Mouse (Mus musculus) MEL (cell line): ENCODE results near the gene Ggnbp2. TPM values are rescaled to one million over a fixed set of nuclear protein-coding genes. Genes with fewer than 3 reads are reported as not detected.

Experiments
- DNase-seq: peaks from one replicate; pipeline ENCODE4 v3.0.0; 2011; ENCODE audit warnings: low read depth, low spot score
- H3K27ac ChIP-seq: 2 replicates; pipeline ENCODE4 v1.5.1; 2012; ENCODE audit warnings: low read depth, mild to moderate bottlenecking, control low read depth, low read length, moderate library complexity; ENCODE audit not compliant: control insufficient read depth
- H3K27me3 ChIP-seq, 2 experiments: fragments of 150-350 bp in 1 of 2; sonication (generic) in 1 of 2; 2 replicates each; pipeline ENCODE4 v1.6.1; 2012; ENCODE audit warnings: low read length in 2 of 2, mild to moderate bottlenecking in 2 of 2, improper control_type of control experiment in 1 of 2, moderate library complexity in 1 of 2; ENCODE audit not compliant: insufficient read depth in 2 of 2, control insufficient read depth in 1 of 2
- H3K36me3 ChIP-seq, 2 experiments: 2 replicates each; pipeline ENCODE4 v1.6.1; 2012 to 2014; ENCODE audit warnings: low read length in 2 of 2, improper control_type of control experiment in 1 of 2, inconsistent platforms in 1 of 2, mild to moderate bottlenecking in 1 of 2; ENCODE audit not compliant: insufficient read depth in 2 of 2, control insufficient read depth in 1 of 2
- H3K4me1 ChIP-seq, 2 experiments: fragments of 150-350 bp in 1 of 2; sonication (generic) in 1 of 2; 2 replicates each; pipeline ENCODE4 v1.6.1; 2012; ENCODE audit warnings: low read length in 2 of 2, improper control_type of control experiment in 1 of 2, mild to moderate bottlenecking in 1 of 2; ENCODE audit not compliant: insufficient read depth in 2 of 2, control insufficient read depth in 1 of 2
- H3K4me3 ChIP-seq, 2 experiments: fragments of 150-350 bp in 1 of 2; sonication (generic) in 1 of 2; 2 replicates each; pipeline ENCODE4 v1.5.1; 2012; ENCODE audit warnings: low read depth in 2 of 2, low read length in 2 of 2, mild to moderate bottlenecking in 2 of 2, moderate library complexity in 2 of 2, control low read depth in 1 of 2, improper control_type of control experiment in 1 of 2; ENCODE audit not compliant: control insufficient read depth in 1 of 2, insufficient read depth in 1 of 2
- H3K79me2 ChIP-seq: 2 replicates; pipeline ENCODE4 v1.6.1; 2012; ENCODE audit warnings: mild to moderate bottlenecking, low read length, moderate library complexity; ENCODE audit not compliant: control insufficient read depth, poor library complexity, insufficient read depth
- H3K9ac ChIP-seq: 2 replicates; pipeline ENCODE4 v1.6.1; 2012; ENCODE audit warnings: low read depth, mild to moderate bottlenecking, control low read depth, low read length, moderate library complexity; ENCODE audit not compliant: control insufficient read depth, poor library complexity, severe bottlenecking
- H3K9me3 ChIP-seq: fragments of 150-350 bp; sonication (generic); replicated peaks from 2 replicates; pipeline ENCODE4 v1.6.1; 2012; ENCODE audit warnings: mild to moderate bottlenecking, low read length, improper control_type of control experiment, moderate library complexity; ENCODE audit not compliant: insufficient read depth
- BHLHE40 ChIP-seq: IDR thresholded peaks from 2 replicates; pipeline ENCODE4 v1.6.1; 2012; ENCODE audit warnings: low read depth, mild to moderate bottlenecking, inconsistent platforms, low read length, improper control_type of control experiment, borderline replicate concordance
- CHD1 ChIP-seq: IDR thresholded peaks from 2 replicates; pipeline ENCODE4 v1.6.1; 2012; ENCODE audit warnings: low read depth, mild to moderate bottlenecking, inconsistent platforms, low read length, improper control_type of control experiment
- CHD2 ChIP-seq: IDR thresholded peaks from 2 replicates; pipeline ENCODE4 v1.6.1; 2011; ENCODE audit warnings: low read length, improper control_type of control experiment
- CTCF ChIP-seq, 3 experiments: IDR thresholded peaks in 2 of 3; conservative IDR thresholded peaks in 1 of 3; 2 replicates each; pipeline ENCODE4 v1.5.1; 2011 to 2012; ENCODE audit warnings: low read length in 3 of 3, low read depth in 2 of 3, mild to moderate bottlenecking in 2 of 3, improper control_type of control experiment in 1 of 3, inconsistent platforms in 1 of 3, mixed read lengths in 1 of 3, moderate library complexity in 1 of 3; ENCODE audit not compliant: control insufficient read depth in 1 of 3, insufficient read depth in 1 of 3, poor library complexity in 1 of 3, severe bottlenecking in 1 of 3
- E2F4 ChIP-seq: IDR thresholded peaks from 2 replicates; pipeline ENCODE4 v1.6.1; 2011; ENCODE audit warnings: low read depth, low read length, improper control_type of control experiment, borderline replicate concordance
- ELF1 ChIP-seq: IDR thresholded peaks from 2 replicates; pipeline ENCODE4 v1.6.1; 2014; ENCODE audit warnings: low read depth, mild to moderate bottlenecking, inconsistent platforms, low read length, improper control_type of control experiment, moderate library complexity
- EP300 ChIP-seq, 2 experiments: IDR thresholded peaks; 2 replicates each; pipeline ENCODE4 v1.6.1; 2011; ENCODE audit warnings: improper control_type of control experiment in 2 of 2, low read length in 2 of 2, low read depth in 1 of 2, mild to moderate bottlenecking in 1 of 2
- ETS1 ChIP-seq: IDR thresholded peaks from 2 replicates; pipeline ENCODE4 v1.6.1; 2012; ENCODE audit warnings: low read depth, mild to moderate bottlenecking, inconsistent platforms, low read length, improper control_type of control experiment, moderate library complexity
- GABPA ChIP-seq: IDR thresholded peaks from 2 replicates; pipeline ENCODE4 v1.6.1; 2012; ENCODE audit warnings: low read depth, mild to moderate bottlenecking, inconsistent platforms, low read length, improper control_type of control experiment, moderate library complexity
- GATA1 ChIP-seq: IDR thresholded peaks from 2 replicates; pipeline ENCODE4 v1.6.1; 2011; ENCODE audit warnings: low read depth, low read length, improper control_type of control experiment
- HCFC1 ChIP-seq: IDR thresholded peaks from 2 replicates; pipeline ENCODE4 v1.6.1; 2012; ENCODE audit warnings: low read depth, mild to moderate bottlenecking, inconsistent platforms, low read length, improper control_type of control experiment, moderate library complexity
- JUND ChIP-seq: IDR thresholded peaks from 2 replicates; pipeline ENCODE4 v1.6.1; 2011; ENCODE audit warnings: low read depth, mild to moderate bottlenecking, improper control_type of control experiment, low read length
- KAT2A ChIP-seq: conservative IDR thresholded peaks from 2 replicates; pipeline ENCODE4 v1.6.1; 2012; ENCODE audit warnings: low read depth, low read length, improper control_type of control experiment, inconsistent platforms
- MAFK ChIP-seq: IDR thresholded peaks from 2 replicates; pipeline ENCODE4 v1.6.1; 2011; ENCODE audit warnings: low read depth, mild to moderate bottlenecking, low read length, improper control_type of control experiment, borderline replicate concordance
- MAX ChIP-seq: IDR thresholded peaks from 2 replicates; pipeline ENCODE4 v1.6.1; 2011; ENCODE audit warnings: low read length, improper control_type of control experiment
- MAZ ChIP-seq: IDR thresholded peaks from 2 replicates; pipeline ENCODE4 v1.6.1; 2012; ENCODE audit warnings: low read depth, mild to moderate bottlenecking, inconsistent platforms, low read length, improper control_type of control experiment
- MEF2A ChIP-seq: IDR thresholded peaks from 2 replicates; pipeline ENCODE4 v1.6.1; 2014; ENCODE audit warnings: low read depth, mild to moderate bottlenecking, inconsistent platforms, low read length, improper control_type of control experiment; ENCODE audit not compliant: poor library complexity, insufficient replicate concordance, severe bottlenecking; ENCODE audit errors: extremely low read depth
- MXI1 ChIP-seq: IDR thresholded peaks from 2 replicates; pipeline ENCODE4 v1.6.1; 2011; ENCODE audit warnings: mild to moderate bottlenecking, low read depth, low read length, improper control_type of control experiment
- MYB ChIP-seq: IDR thresholded peaks from 2 replicates; pipeline ENCODE4 v1.6.1; 2011; ENCODE audit warnings: mild to moderate bottlenecking, low read depth, low read length, improper control_type of control experiment
- MYC ChIP-seq: IDR thresholded peaks from 2 replicates; pipeline ENCODE4 v1.6.1; 2011; ENCODE audit warnings: low read depth, mild to moderate bottlenecking, low read length, improper control_type of control experiment, moderate library complexity
- NELFE ChIP-seq: IDR thresholded peaks from 2 replicates; pipeline ENCODE4 v1.6.1; 2011; ENCODE audit warnings: low read depth, low read length, improper control_type of control experiment
- POLR2AphosphoS2 ChIP-seq: IDR thresholded peaks from 2 replicates; pipeline ENCODE4 v1.6.1; 2011; ENCODE audit warnings: low read length, improper control_type of control experiment
- POLR2AphosphoS5 ChIP-seq: IDR thresholded peaks from 2 replicates; pipeline ENCODE4 v1.6.1; 2012; ENCODE audit warnings: low read depth, borderline replicate concordance, mild to moderate bottlenecking, inconsistent platforms, low read length, moderate library complexity, mixed read lengths
- RAD21 ChIP-seq: IDR thresholded peaks from 2 replicates; pipeline ENCODE4 v1.6.1; 2011; ENCODE audit warnings: mild to moderate bottlenecking, low read depth, low read length, improper control_type of control experiment
- RCOR1 ChIP-seq: IDR thresholded peaks from 2 replicates; pipeline ENCODE4 v1.6.1; 2012; ENCODE audit warnings: low read depth, mild to moderate bottlenecking, inconsistent platforms, low read length, improper control_type of control experiment
- SIN3A ChIP-seq: IDR thresholded peaks from 2 replicates; pipeline ENCODE4 v1.6.1; 2012; ENCODE audit warnings: low read length, improper control_type of control experiment, inconsistent platforms
- SMC3 ChIP-seq: IDR thresholded peaks from 2 replicates; pipeline ENCODE4 v1.6.1; 2011; ENCODE audit warnings: low read depth, low read length, improper control_type of control experiment
- TBP ChIP-seq: IDR thresholded peaks from 2 replicates; pipeline ENCODE4 v1.8.0; 2011; ENCODE audit warnings: low read depth, low read length, improper control_type of control experiment
- TCF12 ChIP-seq: IDR thresholded peaks from 2 replicates; pipeline ENCODE4 v1.6.1; 2014; ENCODE audit warnings: low read depth, mild to moderate bottlenecking, inconsistent platforms, low read length, improper control_type of control experiment, moderate library complexity
- UBTF ChIP-seq: IDR thresholded peaks from 2 replicates; pipeline ENCODE4 v1.6.1; 2012; ENCODE audit warnings: low read depth, mild to moderate bottlenecking, inconsistent platforms, low read length, improper control_type of control experiment, moderate library complexity, borderline replicate concordance; ENCODE audit not compliant: insufficient read depth
- USF1 ChIP-seq: IDR thresholded peaks from 2 replicates; pipeline ENCODE4 v1.6.1; 2014; ENCODE audit warnings: low read depth, mild to moderate bottlenecking, inconsistent platforms, low read length, improper control_type of control experiment, moderate library complexity
- USF2 ChIP-seq, 2 experiments: IDR thresholded peaks; 2 replicates each; pipeline ENCODE4 v1.6.1; 2011 to 2012; ENCODE audit warnings: improper control_type of control experiment in 2 of 2, low read length in 2 of 2, borderline replicate concordance in 1 of 2, inconsistent platforms in 1 of 2, low read depth in 1 of 2, mild to moderate bottlenecking in 1 of 2; ENCODE audit not compliant: insufficient read depth in 1 of 2
- ZC3H11A ChIP-seq: IDR thresholded peaks from 2 replicates; pipeline ENCODE4 v1.6.1; 2012; ENCODE audit warnings: low read depth, mild to moderate bottlenecking, inconsistent platforms, low read length, improper control_type of control experiment
- ZKSCAN1 ChIP-seq: IDR thresholded peaks from 2 replicates; pipeline ENCODE4 v1.6.1; 2012; ENCODE audit warnings: low read depth, mild to moderate bottlenecking, inconsistent platforms, low read length, improper control_type of control experiment, moderate library complexity
- ZMIZ1 ChIP-seq: IDR thresholded peaks from 2 replicates; pipeline ENCODE4 v1.6.1; 2012; ENCODE audit warnings: low read depth, mild to moderate bottlenecking, inconsistent platforms, low read length, improper control_type of control experiment, moderate library complexity
- ZNF384 ChIP-seq: IDR thresholded peaks from 2 replicates; pipeline ENCODE4 v1.6.1; 2012; ENCODE audit warnings: low read depth, mild to moderate bottlenecking, inconsistent platforms, low read length, improper control_type of control experiment
- polyA plus RNA-seq, 2 experiments: library from polyadenylated mRNA; stranded (reverse) in 1 of 2; unstranded in 1 of 2; fragments of >175 nt in 1 of 2; fragments of >200 nt in 1 of 2; gene quantifications; 2 replicates each; pipeline versions ENCODE4 v1.2.1 to v1.2.4; 2012; ENCODE audit warnings: low replicate concordance in 2 of 2, low read depth in 1 of 2; ENCODE audit not compliant: insufficient read length in 2 of 2, insufficient read depth in 1 of 2, missing spikeins in 1 of 2
- total RNA-seq: library from RNA; depleted of rRNA; stranded (reverse); fragments of 300-350 nt; gene quantifications from 2 replicates; pipeline ENCODE4 v1.2.3, GENCODE M21; 2012

Ggnbp2 gene
- total and polyA plus RNA-seq, 3 experiments, result 55.4 to 89.6 (median 83.0) TPM

DNA sequence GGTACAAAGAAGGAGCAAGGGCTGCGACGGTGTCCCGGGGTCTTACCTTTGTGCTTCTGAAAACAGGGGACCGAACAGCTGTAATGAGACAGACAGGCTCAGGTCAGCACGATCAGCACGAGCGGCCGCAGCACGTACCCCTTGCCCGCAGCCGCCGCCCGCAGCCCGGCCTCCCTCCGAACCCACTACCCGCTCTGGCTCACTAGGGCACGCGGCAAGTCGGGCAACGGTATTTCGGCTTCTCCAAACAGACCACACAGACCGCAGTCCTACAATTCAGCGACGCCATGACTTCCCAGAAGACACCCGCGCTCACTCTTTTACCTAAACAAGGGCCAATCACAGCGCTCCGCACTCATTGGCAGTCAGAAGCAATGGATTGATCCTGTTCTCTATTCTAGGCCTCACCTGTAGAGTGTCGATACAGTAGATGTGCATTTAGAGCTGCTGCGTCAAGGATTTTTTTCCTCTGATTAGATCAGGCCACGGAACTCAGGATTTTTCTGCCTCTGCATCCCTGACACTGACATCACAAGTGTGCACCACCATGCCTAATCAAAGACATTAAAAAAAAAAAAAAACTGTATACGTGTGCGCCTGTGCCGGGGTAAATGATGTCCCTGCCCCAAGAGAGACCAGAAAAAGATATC lies 45.6 kb upstream of the Ggnbp2 start, which contains the start of gene Znhit3:
Gene Znhit3 (minus strand): TSS at position 314 of the 650 bp plus-strand sequence.
- Histone ChIP-seq H3K4me1 (peaks cover 0 to 17% of the 10 kb centered on the region in 2 experiments; a peak in 3 of 4 replicates), H3K79me2 (peaks cover 12% of the 10 kb centered on the region), H3K9me3 (no peaks in the 10 kb centered on the region), H3K9ac (peak within 1 kb of the TSS; percentile 95), H3K36me3 (peaks cover 4 to 19% of the 10 kb centered on the region in 2 experiments; a peak in 3 of 4 replicates), H3K4me3 (peak within 1 kb of the TSS; percentile 67 to 97), H3K27me3 (no peaks in the 10 kb centered on the region; a peak in 1 of 4 replicates), H3K27ac (peak within 1 kb of the TSS; percentile 47)
- DNase-seq, result peak; percentile 99
- no peak for TF ChIP-seq EP300 (IDR thresholded peaks at IDR 0.05; ENCODE audit: low read depth in 1 of 2, low read length in 2 of 2)
- TF ChIP-seq NELFE, result peak; percentile 83
- no peak for TF ChIP-seq ZC3H11A
- TF ChIP-seq TBP, result peak; percentile 94
- no peak for TF ChIP-seq MAFK
- no peak for TF ChIP-seq E2F4
- TF ChIP-seq ETS1, result peak; percentile 34; the same call in 1 of the 2 replicates
- peak; percentile 98 for TF ChIP-seq HCFC1
- no peak; the same call in 1 of the 2 replicates for TF ChIP-seq MAZ
- peak; percentile 73; the same call in 1 of the 2 replicates for TF ChIP-seq ELF1
- peak; percentile 85 for TF ChIP-seq KAT2A
- TF ChIP-seq MXI1, result peak; percentile 96
- TF ChIP-seq GABPA, result no peak
- TF ChIP-seq RCOR1, result peak; percentile 92
- TF ChIP-seq USF1, result no peak
- peak; percentile 3; the same call in 1 of the 2 replicates for TF ChIP-seq GATA1
- peak; percentile 85; the same call in 1 of the 2 replicates for TF ChIP-seq POLR2AphosphoS2
- TF ChIP-seq TCF12, result peak; percentile 50
- no peak for TF ChIP-seq SMC3
- TF ChIP-seq SIN3A, result peak; percentile 100
- no peak for TF ChIP-seq MYB
- peak; percentile 68; the same call in 1 of the 2 replicates for TF ChIP-seq ZMIZ1
- peak; percentile 41 for TF ChIP-seq CHD2
- peak; percentile 84 for TF ChIP-seq MYC
- TF ChIP-seq BHLHE40, result no peak
- TF ChIP-seq JUND, result peak; percentile 80; the same call in 1 of the 2 replicates
- no peak for TF ChIP-seq ZKSCAN1
- TF ChIP-seq CTCF (IDR thresholded peaks at IDR 0.05 in 2 of 3, conservative IDR thresholded peaks at IDR 0.05 in 1 of 3; ENCODE audit: control insufficient read depth in 1 of 3, insufficient read depth in 1 of 3, low read depth in 2 of 3, low read length in 3 of 3, poor library complexity in 1 of 3, severe bottlenecking in 1 of 3), result no peak
- TF ChIP-seq MEF2A, result no peak
- TF ChIP-seq USF2 (IDR thresholded peaks at IDR 0.05; ENCODE audit: borderline replicate concordance in 1 of 2, insufficient read depth in 1 of 2, low read depth in 1 of 2, low read length in 2 of 2), result no peak
- TF ChIP-seq MAX, result peak; percentile 61
- TF ChIP-seq CHD1, result no peak
- no peak for TF ChIP-seq UBTF
- no peak for TF ChIP-seq POLR2AphosphoS5
- peak; percentile 83 for TF ChIP-seq ZNF384
- TF ChIP-seq RAD21, result no peak
